Mouse (Mus musculus): ENCODE measurements around the gene Nol4l.

Gene Nol4l

GRCm38 (mm10) chr2:153529931-153530766 lies at the start of gene Nol4l:
Gene Nol4l, minus strand, starts transcription at chr2:153529971.
- DNase-seq, result peak; percentile 54

DNA sequence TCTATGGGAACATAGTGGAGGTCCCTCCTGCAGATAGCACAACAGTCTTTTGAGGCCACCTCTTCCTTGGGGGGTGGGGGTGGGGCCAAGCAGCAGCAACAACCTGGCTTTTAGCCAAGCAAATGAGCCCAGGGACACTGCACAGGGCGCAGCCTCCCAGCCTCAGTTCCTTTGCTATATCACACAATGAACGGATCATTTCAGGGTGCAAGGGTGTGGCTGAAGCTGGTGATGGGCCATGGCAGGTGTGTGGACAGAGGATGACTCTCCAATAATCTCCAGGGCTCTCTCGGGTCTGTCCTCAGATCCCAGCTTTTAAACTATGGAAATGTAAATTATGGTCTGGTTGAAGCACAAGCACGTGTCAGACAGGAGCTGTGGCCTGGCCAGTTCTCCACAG lies 47.4 kb upstream of the Nol4l start:
- no peak for DNase-seq

- DNase-seq, result no peak
These were observed 46.4 kb upstream of the Nol4l start for GRCm38 (mm10) chr2:153576150-153576549.

DNA sequence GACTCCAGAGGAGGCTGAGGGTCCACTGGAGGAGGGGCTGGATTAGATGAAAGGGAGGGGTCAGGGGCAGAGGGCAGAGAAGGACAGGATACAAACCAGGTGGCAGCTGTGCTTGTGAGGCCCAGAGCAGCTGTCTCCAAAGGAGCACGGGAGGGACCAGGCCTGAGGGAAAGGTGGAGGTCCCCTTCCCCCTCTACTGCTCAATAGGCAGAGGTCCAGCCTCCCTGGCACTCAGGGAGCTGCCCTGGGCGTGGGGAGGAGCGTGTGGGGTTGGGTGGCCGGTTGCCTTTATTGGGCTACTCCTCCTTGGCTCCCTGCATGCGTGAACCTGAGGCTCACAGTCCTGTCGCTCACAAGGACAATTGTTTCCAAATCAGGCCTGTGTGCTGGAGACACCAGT lies 45.8 kb upstream of the Nol4l start:
- DNase-seq, result no peak

- no peak for DNase-seq
These were observed 43.3 kb upstream of the Nol4l start for GRCm38 (mm10) chr2:153573101-153573500.

DNA sequence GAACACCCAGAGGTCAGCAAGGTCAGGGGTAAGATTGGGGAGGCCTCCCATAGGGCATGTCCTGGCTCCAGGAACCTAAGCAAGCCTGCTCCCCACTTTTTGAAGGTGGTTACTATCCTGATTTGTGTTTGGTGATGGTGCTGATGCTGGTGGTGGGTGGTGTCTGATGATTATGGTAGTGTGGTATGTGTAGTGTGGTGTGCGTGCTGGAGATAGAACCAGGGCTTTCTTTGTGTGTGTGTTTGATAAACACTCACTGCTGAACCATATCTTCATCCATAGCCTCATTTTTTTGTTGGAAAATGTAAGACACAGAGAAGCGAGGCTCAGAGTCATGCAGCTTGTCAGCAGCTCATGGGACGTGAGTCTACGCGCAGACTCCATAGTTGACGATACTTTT lies 38.8 kb upstream of the Nol4l start:
- DNase-seq, result no peak

DNA sequence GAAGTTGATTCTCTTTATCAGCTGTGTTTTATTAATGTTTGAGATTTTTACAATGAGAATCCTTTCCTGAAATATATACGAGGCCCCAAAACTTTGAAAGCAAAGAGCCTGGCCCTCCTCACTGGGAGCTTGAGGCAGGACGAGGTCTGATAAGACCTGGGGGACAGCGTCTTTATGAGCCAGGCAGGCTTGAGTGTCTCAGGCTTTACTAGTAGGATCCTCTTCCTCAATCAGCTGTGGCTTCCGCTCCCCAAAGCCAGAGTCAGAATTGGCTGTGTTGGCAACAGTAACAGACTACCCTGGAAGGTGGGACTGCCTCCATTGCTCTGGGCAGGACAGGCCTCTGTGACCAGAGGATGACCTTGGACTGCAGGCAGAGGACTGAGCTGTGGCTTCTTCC lies 38.2 kb upstream of the Nol4l start:
- DNase-seq, result no peak

DNA sequence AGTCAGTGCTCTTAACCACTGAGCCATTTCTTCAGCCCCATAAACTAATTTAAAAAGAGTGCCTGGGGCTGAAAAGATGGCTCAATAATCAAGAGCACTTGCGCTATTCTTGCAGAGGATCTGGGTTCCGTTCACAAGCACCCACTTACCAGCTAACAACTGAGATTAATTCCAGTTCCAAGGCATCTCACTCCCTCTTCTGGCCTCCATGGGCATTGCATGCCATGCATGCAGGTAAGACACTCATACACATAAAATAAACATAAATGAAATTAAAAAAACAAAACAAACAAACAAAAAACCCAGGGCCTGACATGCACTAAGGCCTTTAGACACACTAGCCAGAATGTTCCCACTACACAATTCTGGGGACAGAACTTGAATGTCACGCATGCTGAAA lies 34.6 kb upstream of the Nol4l start:
- no peak for DNase-seq

DNA sequence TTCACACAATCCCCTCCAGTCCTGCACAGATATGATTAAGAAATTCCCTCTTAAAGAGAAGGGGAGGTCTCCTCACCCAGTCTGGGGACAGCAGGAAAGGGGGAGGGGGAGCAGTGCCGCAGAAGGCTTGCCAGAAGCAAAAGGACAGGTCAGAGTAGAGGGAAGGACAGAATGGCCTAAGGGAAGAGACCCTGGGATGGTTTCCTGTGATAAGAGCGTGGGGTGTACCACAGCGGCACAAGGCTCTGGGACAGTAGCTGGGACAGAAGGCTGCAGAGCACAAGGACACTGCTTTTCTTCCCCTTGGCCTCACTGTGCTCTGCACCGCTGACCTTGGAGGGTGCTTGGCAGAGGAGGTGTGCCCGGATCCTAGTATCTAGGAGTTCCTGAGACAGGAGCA lies 31.8 kb upstream of the Nol4l start:
- no peak for DNase-seq

- DNase-seq, result peak; percentile 44
These were observed 31.1 kb upstream of the Nol4l start for GRCm38 (mm10) chr2:153560664-153561541.

- peak; percentile 28 for DNase-seq
These were observed 29.9 kb upstream of the Nol4l start for GRCm38 (mm10) chr2:153559613-153560152.

DNA sequence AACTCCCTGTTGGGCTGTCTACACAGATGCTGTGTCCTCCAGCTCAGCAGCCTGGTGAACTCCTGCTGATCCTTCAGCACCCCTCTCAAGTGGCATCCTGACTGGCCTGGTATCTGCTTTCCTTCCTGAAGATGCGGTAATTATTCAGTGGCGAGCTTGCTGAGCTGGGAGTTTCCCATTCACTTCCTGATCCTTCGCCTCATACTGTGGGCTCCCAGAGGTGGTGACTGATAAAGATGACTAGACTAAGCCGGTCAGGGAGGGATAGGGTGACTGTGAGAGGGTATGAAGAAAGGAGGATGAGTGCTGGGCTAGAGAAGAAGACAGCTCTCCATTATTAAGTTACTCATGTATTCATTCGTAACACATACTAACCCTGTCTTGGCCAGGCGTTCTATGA lies 28.7 kb upstream of the Nol4l start:
- DNase-seq, result no peak

DNA sequence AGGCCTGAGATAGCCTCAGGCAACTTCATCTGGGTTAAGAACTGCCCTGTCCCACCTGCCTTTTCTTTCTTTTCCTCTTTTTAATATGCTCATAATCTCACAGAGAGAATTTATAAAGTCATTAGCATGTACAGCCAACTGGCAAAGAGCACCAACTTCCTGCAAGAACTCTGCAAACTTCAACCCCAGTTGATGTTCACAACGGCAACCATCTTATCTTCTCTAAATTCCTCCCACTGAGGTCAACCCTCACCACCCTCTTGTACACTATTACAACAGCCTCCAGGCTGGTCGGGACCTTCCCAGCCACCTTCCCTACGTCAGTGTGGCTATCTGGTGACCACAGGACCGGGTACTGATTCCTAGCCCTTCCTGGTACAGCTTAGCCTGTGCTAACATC lies 27.5 kb upstream of the Nol4l start:
- DNase-seq, result no peak

GRCm38 (mm10) chr2:153556208-153556607 lies 26.4 kb upstream of the Nol4l start:
- no peak for DNase-seq

DNA sequence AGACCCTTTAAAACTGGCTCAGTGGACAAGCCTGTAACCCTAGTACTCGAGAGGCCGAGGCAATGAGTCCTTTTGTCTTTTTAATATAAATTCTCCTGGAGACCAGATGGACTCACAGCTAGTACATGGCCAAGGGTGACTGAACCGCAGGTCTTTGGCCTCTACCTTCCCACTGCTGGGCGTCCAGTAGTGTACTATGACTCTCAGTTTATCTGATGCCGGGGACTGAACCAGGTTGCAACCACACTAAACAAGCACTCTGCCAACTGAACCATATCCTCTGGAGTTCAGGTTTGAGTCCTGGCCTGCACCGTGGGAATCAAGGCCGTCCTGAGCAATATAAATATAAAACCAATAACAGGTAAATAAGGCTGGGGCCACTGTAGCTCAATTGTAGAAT lies 24.8 kb upstream of the Nol4l start:
- DNase-seq, result no peak

DNA sequence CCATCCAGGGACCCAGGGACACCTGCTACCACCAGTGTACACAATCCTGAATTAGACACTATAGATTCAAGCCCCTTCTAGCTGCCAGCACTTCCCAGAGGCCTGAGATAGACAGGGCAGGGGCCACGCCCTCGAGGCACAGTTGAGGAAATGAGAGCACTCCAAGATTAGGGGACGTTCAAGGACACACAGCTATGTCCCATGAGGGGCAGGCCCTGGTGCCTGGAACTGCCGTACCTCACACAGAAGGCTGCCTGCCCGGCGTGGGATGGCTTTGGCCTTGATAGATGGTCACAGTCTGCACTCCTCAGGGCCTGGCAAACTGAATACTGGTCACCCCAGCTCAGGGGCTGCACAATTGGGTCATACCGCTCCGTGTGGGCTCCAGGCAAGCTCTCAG lies 19.7 kb upstream of the Nol4l start:
- DNase-seq, result no peak

DNA sequence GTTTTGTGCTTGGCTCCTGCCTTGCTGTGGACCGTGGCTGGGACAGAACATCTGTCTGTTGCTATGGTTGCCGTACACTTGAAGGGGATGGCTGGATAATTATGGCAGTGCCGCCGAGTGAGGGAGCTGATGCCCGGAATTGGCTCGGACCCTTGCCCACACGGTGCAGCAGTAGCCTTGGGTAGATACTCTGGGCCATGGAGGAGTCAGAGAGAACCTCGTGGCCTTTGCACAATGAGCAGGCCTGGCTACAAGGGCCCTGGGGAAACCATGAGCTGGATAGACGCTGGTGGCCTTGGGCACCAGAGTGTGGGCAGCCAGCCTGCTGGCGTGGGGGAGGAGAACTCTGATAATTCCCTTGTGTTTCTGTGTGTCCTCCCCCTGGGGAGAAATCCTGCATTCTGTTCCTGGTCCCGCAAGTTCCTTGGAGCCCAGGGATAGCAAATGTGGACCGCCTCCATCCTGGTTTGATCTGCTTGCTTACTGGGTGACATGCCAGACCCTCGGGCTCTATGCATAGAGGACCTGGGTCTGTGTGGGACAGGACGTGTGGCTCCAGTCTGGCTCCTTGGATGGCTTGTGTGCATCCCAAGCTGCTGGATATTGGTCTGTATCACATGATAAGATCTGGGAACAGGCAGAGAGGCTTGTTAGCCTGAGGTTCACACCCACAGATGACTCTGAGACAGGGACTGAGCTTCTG lies 18.6 kb upstream of the Nol4l start:
- no peak for DNase-seq

- no peak for DNase-seq
These were observed 17.9 kb upstream of the Nol4l start for GRCm38 (mm10) chr2:153547633-153548032.

DNA sequence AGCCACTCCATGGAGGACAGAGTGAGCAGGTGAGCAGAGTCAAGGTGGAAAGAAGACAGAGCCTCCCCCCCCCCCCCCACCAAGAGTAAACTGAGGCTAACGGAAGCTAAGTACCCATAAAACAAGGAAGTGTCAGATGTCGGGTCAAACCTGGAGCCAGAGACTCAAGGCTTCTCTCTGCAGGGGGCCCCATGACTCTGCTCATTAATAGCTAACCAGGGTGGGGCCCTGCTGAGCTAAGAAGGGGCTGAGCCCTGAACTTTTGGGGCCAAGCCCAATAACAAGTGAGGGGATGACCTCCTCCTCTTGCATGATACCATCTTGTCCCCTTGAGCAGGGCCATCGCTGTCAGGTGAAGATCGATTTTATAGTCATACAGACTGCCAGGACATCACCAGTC lies 17.2 kb upstream of the Nol4l start:
- DNase-seq, result no peak

GRCm38 (mm10) chr2:153546471-153546870 lies 16.7 kb upstream of the Nol4l start:
- DNase-seq, result no peak

- no peak for DNase-seq
These were observed 15.0 kb upstream of the Nol4l start for GRCm38 (mm10) chr2:153544771-153545170.

DNA sequence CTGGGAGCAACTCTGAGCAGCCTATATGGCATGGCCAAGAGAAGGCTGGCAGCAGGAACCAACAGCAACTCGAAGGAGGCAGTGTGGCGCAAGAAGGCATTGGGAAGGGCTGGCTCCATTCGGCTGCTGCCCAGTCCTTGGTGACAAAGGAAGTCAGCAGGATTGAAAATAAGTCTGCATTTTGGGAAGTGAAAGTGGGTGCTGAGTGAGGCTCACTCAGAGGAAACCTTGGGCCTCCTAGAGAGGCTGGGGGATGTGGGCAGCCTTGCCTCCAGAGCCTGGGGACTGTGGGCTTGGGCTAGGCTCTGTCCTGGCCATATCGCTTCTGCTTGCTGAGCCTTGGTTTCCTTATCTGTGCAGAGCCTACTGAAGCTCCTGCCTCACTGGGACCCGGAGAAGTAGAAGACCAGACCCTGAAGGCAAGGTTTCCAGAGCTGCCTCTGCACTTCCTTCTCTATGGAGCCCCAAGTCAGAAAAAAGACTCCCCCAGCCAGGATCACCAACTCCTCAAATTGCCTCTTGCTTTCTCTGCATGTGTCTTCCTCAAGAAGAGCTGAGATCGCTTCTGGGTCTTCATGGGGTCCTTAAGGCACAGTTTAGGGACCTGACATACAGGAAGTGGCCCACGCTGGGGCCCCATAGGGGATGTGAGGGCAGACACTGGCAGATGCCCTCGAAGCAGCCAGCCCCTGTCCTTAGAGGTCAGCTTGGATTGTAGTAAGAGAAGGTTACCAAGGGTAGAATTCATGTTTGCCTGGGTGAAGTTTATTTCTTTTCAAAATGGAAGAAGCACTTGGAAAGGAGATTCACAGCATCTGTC lies 14.3 kb upstream of the Nol4l start:
- no peak for DNase-seq
